Mouse (Mus musculus) urinary bladder, postnatal 4 days (tissue): ENCODE measurements at regions not wholly inside any gene's neighbourhood (a gene's known extent, or its start where the extent isn't known, plus 50 kb on each side); places are given as distances from the start of the nearest gene placed in this dataset.

Experiments used
- DNase-seq, 2 experiments: peaks; one replicate each; pipeline ENCODE4 v3.0.0; 2021 to 2022; ENCODE audit warnings: low spot score in 2 of 2

DNA sequence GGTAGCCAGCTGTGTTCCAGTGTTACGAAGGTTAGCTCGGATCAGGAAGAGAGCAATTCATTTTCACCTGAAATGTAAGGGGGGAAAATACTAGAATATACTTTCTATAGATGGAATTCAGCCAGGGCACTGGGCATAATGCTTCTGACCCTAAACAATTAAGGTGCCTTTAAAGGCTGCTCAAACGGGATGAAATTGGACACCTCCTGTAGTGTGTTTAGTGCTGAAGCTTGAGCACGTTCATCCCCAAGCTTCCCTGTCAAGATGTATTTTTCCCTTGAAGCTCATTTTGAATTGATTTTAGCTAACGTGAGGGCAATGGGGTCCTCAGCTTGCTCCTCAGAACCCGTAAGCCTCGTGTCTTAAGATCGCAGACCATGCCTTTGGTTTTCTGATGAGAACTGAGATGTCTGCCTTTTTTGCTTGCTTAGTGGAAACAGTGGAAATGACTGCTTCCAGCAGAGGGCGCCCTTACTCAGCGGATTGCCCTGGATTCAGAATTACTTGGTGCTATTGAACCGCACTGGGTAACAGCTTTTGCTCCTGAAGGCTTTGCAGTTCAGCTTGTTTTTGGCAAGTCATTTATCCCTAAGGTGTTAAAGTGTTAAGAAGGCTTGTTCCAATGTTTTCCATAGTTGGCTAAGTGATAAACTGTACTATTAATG, 74.6 kb upstream of the Fermt1 start:
- peak; percentile 24 to 76 for DNase-seq

- DNase-seq = no peak
Observed at GRCm38 (mm10) chr2:133021244-133021643, 75.5 kb upstream of the Fermt1 start.

DNA sequence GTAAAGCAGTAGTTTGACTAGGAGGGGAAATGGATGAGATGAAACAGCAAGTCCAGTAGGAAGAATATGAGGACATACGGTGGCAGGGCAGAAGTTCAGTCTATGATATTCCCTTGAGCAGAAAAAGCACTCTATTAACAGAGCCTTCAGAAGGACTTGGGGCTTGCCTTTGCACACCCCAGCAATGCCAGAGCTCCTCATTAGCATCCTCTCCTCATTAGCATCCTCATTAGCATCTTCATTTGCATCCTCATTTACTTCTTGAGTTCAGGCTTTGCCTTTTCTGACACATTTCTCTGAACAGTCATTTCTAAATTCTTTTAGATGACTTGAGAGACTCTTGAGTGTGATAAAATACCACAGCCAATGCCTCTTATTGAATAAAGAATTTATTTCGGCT, 81.3 kb upstream of the Fermt1 start:
- DNase-seq = no peak

DNA sequence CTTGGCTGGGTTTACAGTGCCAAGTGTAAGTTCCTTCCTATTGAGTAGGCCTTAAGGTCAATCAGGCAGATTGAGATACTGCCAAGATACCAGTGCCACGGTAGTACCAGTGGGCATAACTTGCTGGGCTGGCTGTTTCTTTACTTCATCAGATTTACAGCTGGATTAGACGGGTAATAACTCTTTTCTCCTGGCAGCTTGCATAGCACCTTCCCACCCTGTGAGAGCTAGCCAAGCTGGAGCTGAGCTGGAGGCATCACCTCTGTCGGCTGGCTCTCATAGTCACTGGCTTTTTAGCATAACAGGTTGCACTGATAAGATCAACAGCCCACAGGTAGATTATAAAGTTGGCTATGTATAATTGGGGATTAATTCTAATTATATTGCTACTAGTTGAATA, 89.7 kb upstream of the Fermt1 start:
- DNase-seq = no peak

- DNase-seq = no peak
Observed at GRCm38 (mm10) chr2:133040708-133041107, 95.0 kb upstream of the Fermt1 start.

GRCm38 (mm10) chr2:133077698-133078356, 132.1 kb upstream of the Fermt1 start:
- no peak for DNase-seq

- no peak for DNase-seq
Observed at GRCm38 (mm10) chr2:133090976-133091375, 145.3 kb upstream of the Fermt1 start.

- peak; percentile 25 to 71 for DNase-seq
Observed at GRCm38 (mm10) chr2:133113642-133114041, 167.9 kb upstream of the Fermt1 start.

DNA sequence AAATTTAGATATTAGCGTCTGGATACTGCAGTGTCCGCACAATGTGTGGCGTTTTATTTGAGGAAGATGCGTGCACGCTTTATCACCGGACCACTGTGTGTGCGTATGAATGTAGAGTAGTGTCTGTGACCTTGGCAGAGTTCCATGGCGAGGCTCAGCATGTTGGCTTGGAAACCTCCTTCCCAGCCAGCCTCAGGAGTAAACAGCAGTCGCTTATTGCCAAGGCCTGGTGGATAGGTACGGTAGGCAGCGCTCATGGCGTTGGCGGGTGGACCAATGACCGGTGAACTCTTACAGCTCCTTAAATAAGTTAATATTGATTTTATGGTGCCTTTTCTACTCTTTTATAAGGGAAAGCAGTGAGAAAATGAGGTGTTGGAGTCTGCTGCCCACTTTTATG, 172.9 kb upstream of the Fermt1 start:
- no peak for DNase-seq

DNA sequence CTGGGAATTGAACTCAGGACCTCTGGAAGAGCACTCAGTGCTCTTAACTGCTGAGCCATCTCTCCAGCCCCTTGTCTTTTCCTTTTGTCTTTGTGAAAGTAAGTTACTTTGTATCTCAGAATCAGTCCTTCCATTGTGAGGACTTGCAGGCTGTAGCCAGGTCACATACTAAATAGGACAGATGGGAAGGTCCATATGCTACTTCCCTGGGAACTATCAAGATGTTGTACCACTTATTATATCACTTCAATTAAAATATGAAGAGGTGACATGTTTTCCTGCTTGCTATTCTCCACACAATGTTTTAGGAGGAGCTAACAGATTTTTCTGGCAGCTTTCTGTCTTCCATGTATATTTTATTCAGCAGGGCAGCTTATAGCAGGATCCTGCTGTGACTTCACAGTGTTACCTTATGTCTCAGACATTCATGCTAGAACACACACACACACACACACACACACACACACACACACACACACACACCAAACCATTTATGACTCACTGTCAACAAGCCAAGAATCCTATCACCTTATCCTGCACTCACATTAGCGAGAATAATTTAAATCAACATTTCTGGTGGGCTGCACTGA, 179.6 kb upstream of the Fermt1 start:
- DNase-seq = no peak

DNA sequence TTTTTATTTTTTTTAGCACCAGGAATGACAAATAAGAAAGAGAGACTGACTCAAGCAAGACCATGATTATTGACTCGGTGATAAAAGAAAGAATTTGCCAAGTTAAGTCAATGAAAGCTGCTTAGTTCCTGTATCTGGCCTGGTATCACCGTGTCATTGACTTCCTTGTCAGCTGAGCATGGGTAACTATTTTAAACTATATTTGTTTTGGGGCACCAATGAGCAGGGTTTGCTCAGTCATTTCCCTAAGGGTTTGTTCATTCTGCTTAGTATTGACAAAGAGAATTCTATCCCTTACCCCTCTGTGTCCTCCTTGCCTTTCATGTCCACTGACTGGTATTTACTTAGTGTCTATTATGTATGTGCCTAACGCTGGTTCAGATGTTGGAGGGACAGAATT, 189.2 kb upstream of the Fermt1 start:
- no peak for DNase-seq

DNA sequence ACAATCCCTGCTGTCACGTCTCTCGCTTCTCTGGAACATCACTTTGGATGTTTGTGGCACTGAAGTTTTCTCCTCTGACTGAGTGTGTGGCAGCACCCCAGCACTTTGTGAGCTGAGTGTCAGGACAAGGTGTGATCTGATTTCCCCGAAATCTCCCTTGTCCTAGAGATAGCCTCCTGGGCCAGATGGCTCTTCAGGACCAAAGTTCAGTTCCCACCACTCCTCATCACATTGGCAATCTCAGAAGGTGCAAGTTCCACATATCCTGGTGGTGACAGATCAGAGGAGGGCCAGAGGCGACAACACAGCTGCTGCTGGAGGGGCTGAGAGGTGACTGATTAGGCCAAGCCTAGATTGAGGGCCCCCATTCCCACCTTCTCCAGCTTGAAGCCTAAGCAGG, 193.2 kb upstream of the Fermt1 start:
- no peak for DNase-seq

DNA sequence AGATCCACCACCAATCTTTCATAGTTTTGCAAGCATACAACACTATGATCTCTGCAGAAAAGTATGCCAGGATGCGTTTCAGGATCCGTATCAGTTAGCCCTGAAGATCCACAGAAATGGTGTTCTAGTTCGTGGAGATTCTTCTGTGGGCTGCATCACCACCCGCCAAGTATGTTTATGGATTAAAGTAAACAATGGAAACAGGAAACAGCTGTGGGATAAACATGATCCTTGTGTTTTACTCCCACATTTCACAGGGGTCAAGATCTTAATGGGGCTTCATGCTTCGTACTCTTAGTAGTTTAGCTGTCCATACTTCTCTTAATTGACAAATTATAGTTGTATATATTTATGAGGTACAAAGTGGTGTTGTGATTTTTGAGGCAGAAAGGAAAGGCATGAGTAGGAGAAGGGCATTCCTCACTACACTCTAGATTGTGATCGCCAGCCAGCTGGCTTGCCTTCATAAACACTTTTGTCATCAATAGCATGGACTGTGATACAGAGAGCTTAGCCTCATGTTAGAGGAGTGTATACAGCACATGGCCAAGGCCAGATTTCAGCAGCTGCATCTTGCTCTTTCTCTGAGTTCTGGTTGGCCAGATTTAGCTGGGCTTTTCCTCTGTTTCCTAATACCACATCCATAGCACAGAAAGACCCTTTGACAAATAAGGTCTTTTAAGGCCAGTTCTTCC, 195.8 kb upstream of the Fermt1 start:
- peak in 1 of 2 experiments; percentile 26 for DNase-seq

DNA sequence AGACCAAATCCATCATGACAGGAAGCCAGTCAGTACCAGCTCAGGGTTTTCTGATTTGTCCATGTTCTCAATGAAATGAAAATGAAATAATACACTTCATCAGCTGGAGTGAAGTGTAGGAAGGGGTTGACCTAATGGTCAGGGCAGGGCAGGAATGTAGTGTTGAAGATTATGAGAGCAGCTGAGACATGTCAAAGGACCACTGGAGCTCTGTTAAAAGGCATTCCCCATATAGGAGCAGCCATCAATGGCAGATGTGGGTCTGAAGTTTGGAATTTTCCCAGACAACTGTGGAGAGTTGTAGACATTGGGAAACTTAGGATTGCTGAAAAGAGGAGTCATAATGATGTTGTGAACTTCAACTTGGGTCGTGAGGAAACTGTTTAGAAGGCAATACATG, 206.8 kb upstream of the Fermt1 start:
- DNase-seq = no peak

- DNase-seq = no peak
Observed at GRCm38 (mm10) chr2:133156537-133156936, 210.8 kb upstream of the Fermt1 start.

GRCm38 (mm10) chr2:133158206-133158605, 212.5 kb upstream of the Fermt1 start:
- no peak for DNase-seq

- no peak for DNase-seq
Observed at GRCm38 (mm10) chr2:133159398-133159797, 213.7 kb upstream of the Fermt1 start.

DNA sequence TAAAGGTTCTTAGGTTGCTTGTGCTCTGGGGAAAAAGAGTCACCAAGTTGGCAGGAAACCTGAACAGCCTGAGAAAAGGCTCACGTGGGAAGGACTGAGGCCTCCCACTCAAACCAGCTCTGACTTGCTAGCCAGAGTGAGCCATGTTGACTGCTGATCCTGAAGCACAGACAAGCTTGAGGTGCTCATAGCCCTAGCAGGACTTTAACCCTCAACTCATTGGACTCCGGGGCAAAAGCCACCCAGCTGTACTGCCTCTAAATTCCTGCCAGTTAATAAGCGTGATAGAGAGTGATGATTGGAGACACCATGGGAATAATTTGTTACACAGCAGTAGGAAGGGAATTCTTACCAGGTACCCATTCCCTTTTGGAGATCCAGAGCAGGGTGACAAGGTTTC, 230.7 kb upstream of the Fermt1 start:
- no peak for DNase-seq

- DNase-seq = no peak
Observed at GRCm38 (mm10) chr2:133181216-133181615, 235.5 kb upstream of the Fermt1 start.

DNA sequence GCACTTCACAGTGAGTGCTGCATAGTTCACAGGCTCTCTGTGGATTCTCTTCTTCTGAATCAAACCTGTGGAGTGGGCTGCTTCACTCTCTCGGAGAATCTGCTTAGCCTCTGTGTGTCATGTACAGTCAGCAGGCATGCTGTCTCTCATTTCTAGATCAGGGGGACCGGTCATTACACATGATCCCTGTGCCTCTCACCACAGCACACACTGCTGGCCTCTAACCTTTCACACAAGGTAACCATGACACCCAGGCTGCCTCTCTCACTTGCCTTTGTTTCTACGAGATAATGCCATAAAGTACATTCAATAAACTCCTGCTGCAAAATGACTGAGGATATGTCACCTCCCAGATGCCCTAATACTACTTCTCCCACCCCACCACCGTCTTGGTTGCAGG, 237.2 kb upstream of the Fermt1 start:
- no peak for DNase-seq

DNA sequence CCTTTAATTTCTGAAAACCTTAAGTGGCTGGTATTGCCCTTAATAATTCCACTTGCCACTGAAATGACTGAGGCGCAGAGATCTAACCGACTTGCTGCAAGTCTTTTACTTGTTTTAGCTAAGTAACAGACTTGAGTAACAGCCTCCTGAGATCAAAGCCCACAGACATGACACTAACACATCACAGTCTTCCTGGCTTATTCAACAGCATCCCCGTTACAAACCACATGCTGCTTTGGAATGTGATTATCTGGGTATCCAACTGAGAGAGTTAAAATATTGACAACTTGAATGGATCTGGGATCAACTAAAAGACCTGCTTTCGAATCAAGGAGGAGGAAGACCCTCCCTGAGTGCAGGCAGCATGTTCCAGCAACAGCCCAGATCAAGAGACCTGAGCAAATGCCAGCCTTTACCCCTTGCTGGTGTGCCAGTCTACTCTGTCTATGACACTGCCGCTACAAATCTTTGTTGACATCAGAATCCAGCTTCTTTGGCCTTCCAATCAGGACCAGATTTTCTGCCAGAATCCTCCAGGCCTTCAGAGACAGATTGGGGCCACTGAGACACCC, 258.7 kb upstream of the Fermt1 start:
- no peak for DNase-seq

DNA sequence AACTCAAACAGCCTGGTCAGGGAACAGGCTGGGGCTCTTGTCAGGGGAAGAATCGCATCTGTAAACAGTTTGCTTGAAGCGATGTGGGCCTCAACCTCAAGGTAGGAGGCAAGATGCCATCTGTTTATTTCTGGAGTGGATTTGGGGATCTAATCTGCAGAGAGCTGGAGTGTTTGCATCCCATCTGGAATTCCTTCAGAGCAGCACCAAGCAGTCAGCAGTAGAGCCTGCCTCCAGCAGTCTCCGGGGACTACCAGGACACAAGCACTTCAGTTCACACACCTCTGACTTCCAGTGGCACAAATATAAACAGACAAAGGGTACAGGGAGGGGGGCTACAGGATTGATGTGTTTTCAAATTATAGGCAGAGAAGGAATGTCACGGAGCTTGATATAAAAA, 262.8 kb upstream of the Fermt1 start:
- no peak for DNase-seq
